Mouse (Mus musculus) heart, postnatal 0 days (tissue): ENCODE measurements around the gene Gm49384. TPM values are rescaled to one million over a fixed set of nuclear protein-coding genes. Genes with fewer than 3 reads are reported as not detected.

Experiments used
- ATAC-seq: fragments of 200-750 bp; cut with Nextera tagmentation; 2 replicates; pipeline ENCODE4 v1.8.0; 2017; ENCODE audit warnings: low read depth, moderate number of reproducible peaks, moderate library complexity; ENCODE audit not compliant: insufficient read depth
- DNase-seq: peaks from one replicate; pipeline ENCODE4 v3.0.0-alpha.2; 2016; ENCODE audit warnings: low spot score
- H3K27ac ChIP-seq: fragments of 300-500 bp; sonication (generic); 2 replicates; pipeline ENCODE4 v1.5.1; 2014; ENCODE audit warnings: low read depth, mild to moderate bottlenecking
- H3K27me3 ChIP-seq: fragments of 300-500 bp; sonication (generic); 2 replicates; pipeline ENCODE4 v1.6.1; 2014; ENCODE audit warnings: low read length, mixed read lengths; ENCODE audit not compliant: control insufficient read depth, insufficient read depth
- H3K36me3 ChIP-seq: fragments of 300-500 bp; sonication (generic); replicated peaks from 2 replicates; pipeline ENCODE4 v1.6.1; 2014; ENCODE audit warnings: low read length, mixed read lengths; ENCODE audit not compliant: control insufficient read depth, insufficient read depth
- H3K4me1 ChIP-seq: fragments of 300-500 bp; sonication (generic); 2 replicates; pipeline ENCODE4 v1.6.1; 2014; ENCODE audit warnings: antibody characterized with exemption; ENCODE audit not compliant: control insufficient read depth, insufficient read depth
- H3K4me2 ChIP-seq: fragments of 300-500 bp; sonication (generic); 2 replicates; pipeline ENCODE4 v1.6.1; 2014; ENCODE audit warnings: low read depth, mild to moderate bottlenecking, low read length, moderate library complexity
- H3K4me3 ChIP-seq: fragments of 300-500 bp; sonication (generic); 2 replicates; pipeline ENCODE4 v1.5.1; 2014; ENCODE audit warnings: low read depth, low read length
- H3K9ac ChIP-seq: fragments of 300-500 bp; sonication (generic); replicated peaks from 2 replicates; pipeline ENCODE4 v1.6.1; 2014; ENCODE audit warnings: low read depth, low read length, mixed read lengths
- H3K9me3 ChIP-seq: fragments of 300-500 bp; sonication (generic); replicated peaks from 2 replicates; pipeline ENCODE4 v1.6.1; 2016; ENCODE audit warnings: low read length; ENCODE audit not compliant: control insufficient read depth
- CTCF ChIP-seq: IDR thresholded peaks from 2 replicates; pipeline ENCODE4 v1.5.1; 2016; ENCODE audit warnings: antibody characterized with exemption, control low read depth, low read depth
- EP300 ChIP-seq: IDR thresholded peaks from 2 replicates; pipeline ENCODE4 v1.6.1; 2016; ENCODE audit warnings: antibody characterized with exemption, low read depth
- WGBS: fragments of 180-500 bp; shearing (Covaris S2); extraction: QIAGEN DNeasy Blood & Tissue Kit; methylation state at CpG from one replicate; pipeline ENCODE4 v1.1.7; 2014; 5-methylcytosine and 5-hydroxymethylcytosine counted together
- polyA plus RNA-seq: library from polyadenylated mRNA; unstranded; fragments of >200 nt; fragmentation: Nextera tagmentation; extraction: Ambion mirVana; gene quantifications from 2 replicates; pipeline ENCODE4 v1.2.1, GENCODE M21; 2015
- total RNA-seq: library from RNA; depleted of rRNA; stranded (reverse); fragments of >200 nt; gene quantifications from 2 replicates; pipeline ENCODE4 v1.2.3, GENCODE M21; 2014; ENCODE audit warnings: low replicate concordance; rRNA removed

Gene Gm49384
- total RNA-seq, result 0.46 and 7.1 TPM in 2 replicates
- polyA plus RNA-seq, result 5.5 and 6.1 TPM in 2 replicates

- 83% methylated on average over 16 of the region's 16 CpGs for WGBS
- H3K36me3 ChIP-seq, result peaks cover 27% of the 10 kb centered on the region
These were observed at the start of gene Gm49384 for GRCm38 (mm10) chr12:69204052-69204833. Gm49384 (minus strand) TSS chr12:69204267.

GRCm38 (mm10) chr12:69253806-69254205 lies 49.7 kb upstream of the Gm49384 start:
- H3K9ac ChIP-seq, result no peak overlapping the region
- no peak overlapping the region for H3K4me3 ChIP-seq
- H3K4me1 ChIP-seq, result no peaks in the 10 kb centered on the region
- TF ChIP-seq CTCF (no peak), EP300 (no peak)
- no peak overlapping the region for H3K4me2 ChIP-seq
- WGBS, result 86% methylated on average over 1 of the region's 1 CpGs
- H3K27ac ChIP-seq, result no peak overlapping the region
- no peaks in the 10 kb centered on the region for H3K9me3 ChIP-seq
- ATAC-seq (no peak), DNase-seq (no peak)
- no peaks in the 10 kb centered on the region for H3K27me3 ChIP-seq
- peaks cover 4% of the 10 kb centered on the region for H3K36me3 ChIP-seq

More at GRCm38 (mm10) chr12:69204052-69204833, at the start of gene Gm49384:
- no peaks in the 10 kb centered on the region for H3K9me3 ChIP-seq
- DNase-seq (no peak), ATAC-seq (no peak)
- no peaks in the 10 kb centered on the region for H3K4me1 ChIP-seq
- no peak within 1 kb of the TSS for H3K9ac ChIP-seq
- H3K4me2 ChIP-seq, result no peak within 1 kb of the TSS
- H3K4me3 ChIP-seq, result no peak within 1 kb of the TSS
- H3K27ac ChIP-seq, result no peak within 1 kb of the TSS
- TF ChIP-seq EP300, result no peak
- no peak for TF ChIP-seq CTCF
- H3K27me3 ChIP-seq, result no peaks in the 10 kb centered on the region

GRCm38 (mm10) chr12:69250756-69251155 lies 46.7 kb upstream of the Gm49384 start:
- 34% methylated on average over 8 of the region's 8 CpGs for WGBS
- Histone ChIP-seq H3K4me2 (no peak overlapping the region), H3K4me1 (no peaks in the 10 kb centered on the region), H3K36me3 (peaks cover 4% of the 10 kb centered on the region), H3K27ac (no peak overlapping the region), H3K4me3 (no peak overlapping the region), H3K9me3 (no peaks in the 10 kb centered on the region), H3K9ac (no peak overlapping the region), H3K27me3 (no peaks in the 10 kb centered on the region)
- TF ChIP-seq EP300, result no peak
- TF ChIP-seq CTCF, result no peak
- DNase-seq (no peak), ATAC-seq (no peak)

GRCm38 (mm10) chr12:69249766-69250165 lies 45.7 kb upstream of the Gm49384 start:
- Histone ChIP-seq H3K9me3 (no peaks in the 10 kb centered on the region), H3K27ac (no peak overlapping the region), H3K4me2 (no peak overlapping the region), H3K27me3 (no peaks in the 10 kb centered on the region), H3K9ac (no peak overlapping the region), H3K4me3 (no peak overlapping the region), H3K36me3 (peaks cover 4% of the 10 kb centered on the region), H3K4me1 (no peaks in the 10 kb centered on the region)
- ATAC-seq (no peak), DNase-seq (no peak)
- TF ChIP-seq CTCF, result no peak
- no peak for TF ChIP-seq EP300
- 88% methylated on average over 4 of the region's 4 CpGs for WGBS

GRCm38 (mm10) chr12:69241771-69242431 lies 37.8 kb upstream of the Gm49384 start:
- Histone ChIP-seq H3K36me3 (no peaks in the 10 kb centered on the region), H3K9ac (peak overlapping the region; percentile 88), H3K9me3 (no peaks in the 10 kb centered on the region), H3K4me1 (0 out of 2 replicates have a peak, but pooled peaks cover 7% of the 10 kb centered on the region), H3K4me2 (peak overlapping the region; percentile 77), H3K4me3 (peak overlapping the region; percentile 71), H3K27me3 (no peaks in the 10 kb centered on the region), H3K27ac (peak overlapping the region; percentile 83)
- WGBS, result 2% methylated on average over 59 of the region's 64 CpGs
- TF ChIP-seq EP300, result no peak
- no peak for TF ChIP-seq CTCF
- DNase-seq (peak; percentile 60), ATAC-seq (peak; percentile 90)
